Mouse (Mus musculus) left cerebral cortex, postnatal 10 days (tissue): ENCODE results near the gene Snap47. TPM values are rescaled to one million over a fixed set of nuclear protein-coding genes. Genes with fewer than 3 reads are reported as not detected.

Experiments used
- DNase-seq, 2 experiments: peaks; one replicate each; pipeline ENCODE4 v3.0.0; 2021 to 2022; ENCODE audit warnings: low spot score in 2 of 2, mixed read lengths in 1 of 2; ENCODE audit errors: extremely low spot score in 1 of 2
- intact Hi-C: fragments of 180-260 bp; cut with DNase I; formaldehyde crosslinking; loops from one replicate; pipeline ENCODE4 v1.15.1; 2025
- total RNA-seq, 2 experiments: library from RNA; stranded (reverse); gene quantifications; 2 replicates each; pipeline ENCODE4 v1.2.3; 2021

Snap47 gene
- 100 to 1,000 TPM; 366 to 371 TPM for total RNA-seq

DNA sequence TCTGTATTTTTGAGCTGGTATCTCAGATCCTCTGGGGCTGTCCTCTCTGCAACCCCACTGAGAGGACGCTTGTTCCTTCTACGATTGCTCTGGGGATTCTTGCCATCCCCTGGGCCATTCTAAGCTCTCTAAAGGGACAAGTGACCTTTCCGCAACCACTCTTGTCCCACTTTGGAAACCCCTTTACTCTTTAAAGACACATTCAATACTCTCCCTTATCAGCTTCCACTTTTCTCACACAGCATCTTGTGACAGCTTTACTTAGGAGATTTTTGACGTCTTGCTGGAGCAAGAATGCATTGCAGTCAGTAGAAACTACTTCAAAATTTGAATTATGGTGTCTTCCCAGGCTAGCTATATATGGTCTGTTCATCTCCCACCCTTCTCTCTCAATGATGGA, at the start of gene Snap47:
Snap47 (minus strand) TSS at position 101 of the 400 bp plus-strand sequence.
- no peak for DNase-seq
- intact Hi-C loops: no loop called here

DNA sequence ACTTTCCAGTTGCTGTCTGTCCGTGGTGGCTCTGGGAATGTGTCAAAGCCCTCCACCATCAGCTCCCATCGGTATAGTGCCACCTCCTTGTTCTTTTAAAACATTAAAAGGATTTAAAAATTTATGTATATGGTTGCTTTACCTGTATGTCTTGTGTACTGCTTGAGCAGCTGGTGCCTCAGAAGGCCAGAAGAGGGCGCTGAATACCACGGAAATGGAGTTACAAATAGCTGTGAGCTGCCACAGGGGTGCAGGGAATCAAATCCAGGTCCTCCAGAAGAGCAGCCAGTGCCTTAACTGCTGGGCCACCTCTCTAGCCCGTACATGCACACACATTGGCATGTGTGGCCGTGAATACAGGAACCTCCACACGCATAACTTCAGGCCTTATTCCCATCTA, 46.8 kb upstream of the Snap47 start:
- intact Hi-C loops: no loop called here
- DNase-seq: no peak

DNA sequence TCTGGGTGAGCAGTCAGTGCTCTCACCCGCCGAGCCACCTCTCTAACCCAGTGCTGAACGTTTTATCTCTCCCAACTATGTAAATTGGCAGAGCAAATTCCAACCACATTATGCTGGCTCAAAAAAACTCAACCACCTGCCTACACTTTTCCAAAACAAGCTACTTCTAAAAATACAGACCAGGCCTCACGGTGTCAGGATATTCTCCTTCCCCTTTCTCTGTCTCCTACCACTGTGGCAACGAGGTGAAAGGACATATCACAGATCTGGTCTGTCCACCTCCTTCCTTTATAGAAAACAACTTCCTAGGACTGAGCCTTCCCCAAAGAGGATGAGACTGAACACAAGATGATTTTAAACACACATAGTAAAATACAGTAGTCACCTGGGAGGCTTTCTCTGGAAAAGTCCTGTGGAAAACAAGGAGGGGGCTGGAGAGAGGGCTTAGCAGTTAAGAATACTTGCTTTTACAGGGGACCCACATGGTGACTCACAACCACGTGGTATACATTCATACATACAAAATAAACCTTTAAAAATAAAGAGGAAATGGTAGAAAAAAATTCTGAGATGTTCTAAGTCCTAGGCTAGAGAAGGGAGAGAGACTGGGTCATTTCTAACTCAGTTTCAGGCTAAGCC, 45.8 kb upstream of the Snap47 start:
- no peak for DNase-seq
- intact Hi-C loops: no loop called here

DNA sequence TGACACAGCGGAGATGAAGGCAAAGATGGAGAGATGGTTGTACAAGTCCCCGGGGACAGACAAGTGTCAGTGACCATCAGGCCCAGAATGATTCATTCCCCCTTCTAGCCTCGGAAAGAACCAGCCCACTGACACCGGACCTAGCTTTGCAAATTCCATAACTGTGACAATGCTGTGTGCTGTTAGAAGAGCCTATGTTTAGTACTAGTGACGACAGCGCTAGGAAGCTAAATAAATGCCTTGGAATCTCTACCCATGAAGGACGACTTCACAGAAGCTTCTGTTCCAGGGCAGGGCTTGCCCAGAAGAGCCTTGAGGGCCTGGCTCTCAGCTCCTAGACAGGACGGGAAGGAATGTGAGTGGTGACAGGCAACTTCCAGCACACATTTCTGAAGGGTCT, 35.2 kb upstream of the Snap47 start:
- no peak for DNase-seq
- intact Hi-C loops: loop anchor here (10.0 kb wide), 1 partner anchor 261 kb away; the partner anchor contains the start of gene Arf1

DNA sequence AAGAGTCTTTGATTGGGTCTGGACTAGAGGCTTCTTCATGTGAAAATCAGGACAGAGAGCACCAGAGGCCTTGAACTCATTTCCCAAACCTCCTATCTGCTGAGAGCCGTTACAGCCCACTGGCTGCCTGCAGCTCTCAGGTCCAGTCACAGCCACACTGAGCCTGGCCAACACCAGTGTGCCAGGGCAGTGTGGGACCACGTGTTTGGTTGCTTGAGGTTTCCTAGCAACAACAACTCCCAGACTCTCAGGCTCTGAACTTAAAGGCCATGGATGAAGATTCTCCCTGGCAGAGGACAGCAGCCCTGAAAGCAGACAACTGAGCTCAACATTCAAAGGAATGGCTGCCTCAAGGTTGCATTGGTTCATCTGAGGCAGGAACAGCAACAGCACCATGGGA, 34.7 kb upstream of the Snap47 start:
- DNase-seq: no peak
- intact Hi-C loops: loop anchor here (10.0 kb wide), 1 partner anchor 261 kb away; the partner anchor contains the start of gene Arf1

DNA sequence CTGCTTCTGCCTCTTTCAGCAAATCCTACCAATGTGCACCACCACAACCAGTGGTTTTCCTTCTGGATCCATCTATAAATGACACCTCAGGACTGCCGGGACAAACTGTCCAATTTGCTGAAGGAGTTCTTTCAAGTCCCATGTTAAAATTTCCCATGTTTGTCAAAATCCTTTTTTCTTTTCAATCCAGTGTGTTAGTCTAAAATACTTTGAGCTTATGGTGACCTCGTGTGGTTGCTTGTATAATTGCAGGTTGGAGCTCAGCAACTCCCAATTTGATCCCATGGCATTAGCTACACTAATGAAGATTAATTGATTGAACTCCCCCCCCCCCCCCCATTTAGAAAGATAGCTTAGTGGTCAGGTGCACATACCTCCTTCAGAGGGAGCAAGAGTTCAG, 32.2 kb upstream of the Snap47 start:
- no peak for DNase-seq
- intact Hi-C loops: loop anchor here (2.0 to 10.0 kb wide), 2 partner anchors 176 to 258 kb away; partner anchors contain the start of genes Arf1 and Wnt9a

DNA sequence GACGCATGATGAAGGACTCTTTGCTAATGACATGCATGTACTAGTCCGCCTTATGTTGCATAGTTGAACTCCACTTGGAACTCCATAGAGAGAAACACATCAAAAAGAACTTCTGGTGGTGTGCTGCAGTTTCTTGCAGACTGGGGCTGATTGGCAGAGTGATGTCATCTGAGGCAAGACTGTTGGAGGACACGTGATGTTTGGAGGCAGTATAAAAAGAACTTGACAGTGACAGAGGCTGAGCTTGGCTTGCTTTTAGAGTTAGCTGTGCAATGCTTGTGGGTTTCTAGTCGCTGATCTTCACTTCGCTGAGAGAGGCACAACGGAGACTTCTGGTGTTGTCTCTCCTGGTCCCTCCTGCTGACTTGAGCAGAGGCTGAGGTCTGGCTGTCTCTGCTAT, 26.3 kb upstream of the Snap47 start:
- intact Hi-C loops: no loop called here
- no peak for DNase-seq

DNA sequence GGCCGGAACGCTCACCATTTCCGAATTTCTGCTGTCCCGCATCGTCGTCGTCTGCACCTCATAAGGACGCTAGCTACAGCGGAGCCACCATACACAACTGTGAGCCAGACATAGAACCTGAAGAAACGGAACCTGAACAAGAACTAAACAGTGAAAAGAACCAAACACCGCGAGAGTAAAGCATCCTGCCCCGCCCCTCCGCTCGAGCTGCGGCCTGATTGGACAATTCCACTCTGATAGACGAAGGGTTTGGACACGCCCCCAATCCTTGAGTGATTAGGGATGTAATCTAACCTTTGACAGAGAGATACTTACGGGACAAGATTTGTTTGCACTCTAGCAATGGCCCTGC, 21.3 kb upstream of the Snap47 start, which contains the start of gene Zfp867:
Zfp867 (minus strand) TSS at position 149 of the 352 bp plus-strand sequence.
- intact Hi-C loops: no loop called here
- DNase-seq: peak; percentile 91 to 94

DNA sequence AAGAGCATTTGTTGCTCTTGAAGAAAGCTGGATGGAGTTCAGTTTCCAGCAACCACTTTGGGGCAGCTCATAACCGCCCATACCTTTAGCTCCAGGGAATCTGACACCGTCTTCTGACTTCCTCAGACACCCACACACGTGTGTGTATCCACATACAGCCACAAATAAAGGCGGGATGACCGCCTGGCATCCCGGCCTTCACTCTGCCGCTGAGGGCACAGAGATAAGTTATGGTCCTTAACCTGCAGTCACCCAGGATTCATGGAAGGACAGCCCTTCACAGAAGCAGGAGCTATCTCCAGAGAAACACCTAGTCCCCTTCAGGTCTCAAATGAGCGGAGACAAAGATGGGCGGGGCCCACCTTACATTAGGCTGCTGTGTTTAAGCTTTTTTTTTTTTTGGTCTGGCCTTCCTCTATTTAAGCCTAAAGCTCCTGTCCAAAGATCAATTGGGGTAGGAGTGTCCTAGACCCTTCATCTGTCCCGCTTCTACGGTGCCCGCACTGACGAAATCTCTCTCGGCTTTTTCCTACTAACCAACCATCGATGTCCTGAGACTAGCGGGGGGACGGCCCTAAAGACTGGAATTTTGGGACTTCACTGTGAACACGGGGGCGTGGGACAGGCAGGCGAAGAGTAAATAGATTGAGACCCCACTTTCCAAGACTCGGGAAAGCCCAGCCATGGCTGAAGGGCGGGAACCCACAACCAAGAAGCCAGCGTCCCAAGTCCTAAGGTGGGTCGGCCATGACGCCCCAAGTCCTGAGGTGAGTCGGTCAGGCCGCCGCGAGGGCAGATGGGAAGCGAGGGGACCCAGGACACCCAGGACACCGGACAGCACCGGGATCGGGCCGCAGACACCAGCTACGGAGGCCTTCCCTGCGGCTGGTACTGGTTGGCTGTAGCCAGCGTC, 20.7 kb upstream of the Snap47 start:
- DNase-seq: peak in 1 of 2 experiments; percentile 40
- intact Hi-C loops: no loop called here

DNA sequence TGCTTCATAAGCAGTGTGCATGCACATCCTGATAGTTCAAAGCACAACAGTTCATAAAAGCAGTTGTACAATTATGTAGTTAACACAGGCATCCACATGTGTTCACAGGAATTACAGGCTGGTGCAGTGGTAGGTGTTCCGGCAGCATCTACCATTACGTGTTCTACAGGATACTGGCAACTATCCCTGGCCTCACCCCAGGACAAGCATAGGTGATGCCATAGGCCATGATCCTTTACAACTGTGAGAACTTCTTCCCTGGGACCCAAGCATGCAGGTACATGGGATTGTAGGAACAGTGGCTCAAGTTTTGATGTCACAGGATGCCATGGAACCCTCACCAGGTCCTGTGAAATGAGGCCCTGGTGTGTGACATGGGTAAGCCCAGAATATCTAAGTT, 9.5 kb upstream of the Snap47 start:
- no peak for DNase-seq
- intact Hi-C loops: no loop called here

DNA sequence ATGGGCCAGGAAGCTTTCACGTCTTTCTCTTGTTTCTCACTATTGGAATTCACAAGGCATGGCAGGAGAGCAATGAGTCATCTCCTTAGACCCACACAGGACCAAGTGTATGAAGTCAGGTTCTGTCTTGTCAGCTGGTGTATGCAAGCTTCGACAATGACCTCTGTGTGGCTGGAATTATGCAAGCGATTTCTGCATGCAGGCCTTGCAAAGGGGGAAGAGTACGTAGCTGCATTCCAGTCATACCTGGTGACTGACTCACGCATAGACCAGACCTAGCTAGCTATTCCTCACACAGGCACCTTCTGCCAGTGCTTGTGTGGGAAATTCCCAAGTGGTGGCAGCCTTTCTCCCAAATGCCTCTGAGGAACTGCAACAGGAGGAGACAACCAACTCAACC, 8.0 kb upstream of the Snap47 start:
- no peak for DNase-seq
- intact Hi-C loops: no loop called here

DNA sequence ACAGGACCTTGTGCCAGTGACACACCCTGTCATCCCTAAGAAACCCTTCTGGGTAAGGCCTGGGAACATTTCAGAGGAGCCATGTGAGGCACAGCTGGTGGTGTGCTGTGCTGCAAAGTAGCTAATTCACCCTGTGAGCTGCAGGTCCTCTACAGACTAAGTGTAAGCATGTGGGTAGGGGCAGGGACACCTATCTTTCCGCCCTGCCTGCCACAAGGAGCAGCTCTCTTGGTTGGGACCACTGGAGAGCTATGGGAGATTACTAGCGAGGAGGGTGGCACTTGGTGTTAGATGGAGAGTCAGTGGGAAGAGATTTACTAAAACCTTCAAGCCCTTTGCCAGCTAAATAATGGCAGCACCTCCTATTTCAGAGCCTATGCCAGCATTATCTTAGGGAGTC, 5.9 kb upstream of the Snap47 start:
- no peak for DNase-seq
- intact Hi-C loops: no loop called here

DNA sequence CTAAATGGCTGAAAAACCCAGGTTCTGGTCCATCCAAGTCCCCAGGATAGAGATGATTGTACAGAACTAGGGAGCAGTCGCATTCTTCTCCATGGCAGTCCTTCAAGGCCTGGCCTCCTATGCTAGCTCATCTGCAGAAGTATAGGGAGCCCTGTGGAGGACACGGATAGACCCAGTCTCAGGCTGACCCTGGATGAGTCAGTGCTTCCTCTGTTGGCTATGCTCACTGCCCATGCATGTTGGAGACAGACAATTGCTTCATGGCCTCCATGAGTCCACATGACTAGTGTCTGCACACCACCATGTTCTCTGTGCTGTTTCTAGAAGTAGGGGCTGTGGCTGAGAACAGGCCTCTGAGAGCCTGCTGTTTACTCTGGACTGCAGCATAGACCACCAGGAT, 5.4 kb upstream of the Snap47 start:
- intact Hi-C loops: no loop called here
- DNase-seq: no peak

DNA sequence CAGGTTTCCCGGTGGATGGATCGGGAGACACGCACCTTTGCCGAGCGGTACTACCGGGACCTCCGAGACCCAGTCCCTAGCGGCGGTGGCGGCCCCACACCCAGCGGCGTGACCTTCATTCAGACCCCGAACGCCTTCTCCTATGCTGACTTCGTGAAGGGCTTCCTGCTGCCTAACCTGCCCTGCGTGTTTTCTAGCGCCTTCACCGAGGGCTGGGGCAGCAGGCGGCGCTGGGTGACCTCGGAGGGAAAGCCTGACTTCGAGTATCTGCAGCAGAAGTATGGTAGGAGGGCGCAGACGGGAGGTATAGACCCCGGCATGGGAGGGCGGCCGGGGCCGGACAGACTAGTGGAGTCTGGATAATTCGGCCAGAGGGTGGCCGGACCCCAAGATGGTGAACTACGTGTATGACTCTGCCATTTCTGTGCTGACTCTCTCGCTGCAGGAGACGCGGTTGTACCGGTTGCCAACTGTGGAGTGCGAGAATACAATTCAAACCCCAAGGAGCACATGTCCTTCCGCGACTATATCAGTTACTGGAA, 685 bp downstream of the Snap47 start:
- peak in 1 of 2 experiments; percentile 49 for DNase-seq
- intact Hi-C loops: no loop called here

DNA sequence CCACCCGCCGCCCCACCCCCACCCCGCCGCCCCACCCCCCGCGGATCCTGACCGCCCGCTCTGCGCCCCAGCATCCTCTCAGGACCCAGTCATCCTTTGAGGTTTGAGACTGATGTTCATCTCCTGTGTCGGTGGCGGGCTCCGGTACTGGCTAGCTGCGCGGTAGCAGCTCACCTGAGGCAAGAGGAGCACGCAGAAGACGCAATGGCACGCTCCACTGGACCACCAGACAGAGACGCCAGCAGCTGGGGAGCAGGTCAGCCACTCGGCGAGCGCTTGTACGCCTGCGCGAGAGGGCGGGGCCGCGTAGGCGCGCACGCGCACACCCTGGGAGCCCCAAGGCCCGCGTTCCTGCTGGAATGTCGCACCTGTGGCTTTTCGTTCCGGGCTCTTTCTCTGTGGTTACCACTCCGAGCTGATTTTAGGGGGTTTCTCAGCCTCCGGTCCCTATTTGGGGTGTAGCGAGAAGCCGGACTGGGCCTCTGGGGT, 1.2 kb downstream of the Snap47 start, which contains the start of gene Jmjd4:
Jmjd4 (plus strand) TSS at position 305 of the 489 bp plus-strand sequence.
- intact Hi-C loops: no loop called here
- peak; percentile 91 to 95 for DNase-seq

DNA sequence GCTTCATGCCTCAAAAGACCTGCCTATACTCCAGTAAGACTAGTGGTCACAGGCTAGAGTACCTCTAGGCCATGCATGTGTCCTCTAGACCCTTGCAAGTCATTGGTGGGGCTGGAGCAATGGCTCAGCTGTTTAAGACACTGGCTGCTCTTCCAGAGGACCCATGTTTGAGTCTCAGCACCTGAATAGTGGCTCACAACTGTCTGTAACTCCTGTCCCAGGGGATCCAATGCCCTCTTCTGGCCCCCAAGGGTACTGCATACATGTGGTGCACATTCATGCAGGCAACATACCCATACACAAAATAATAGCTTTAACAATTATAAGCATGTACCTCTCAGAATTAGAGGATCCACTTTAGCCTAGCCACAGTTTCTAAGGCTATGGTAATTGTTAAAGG, 7.9 kb downstream of the Snap47 start:
- intact Hi-C loops: no loop called here
- no peak for DNase-seq

DNA sequence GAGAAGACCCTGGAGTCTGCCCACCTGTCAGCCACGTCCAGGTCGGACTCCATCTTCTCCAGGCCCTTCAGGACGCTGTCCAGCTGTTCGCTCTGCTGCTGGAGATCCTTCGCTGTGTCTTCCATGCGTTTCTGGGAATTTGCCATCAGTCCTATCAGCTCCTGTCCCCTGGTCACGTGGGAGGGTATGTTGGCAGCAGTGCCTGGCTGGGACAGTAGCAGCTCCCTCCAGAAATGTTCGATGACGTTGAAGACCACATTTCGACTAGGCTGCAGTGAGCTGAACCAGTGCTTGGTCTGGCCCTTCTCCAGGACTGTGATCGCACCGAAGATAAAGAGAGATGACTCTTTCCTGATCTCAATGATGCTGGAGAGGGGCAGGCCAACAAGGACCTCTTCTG, 13.0 kb downstream of the Snap47 start:
- intact Hi-C loops: no loop called here
- DNase-seq: no peak

DNA sequence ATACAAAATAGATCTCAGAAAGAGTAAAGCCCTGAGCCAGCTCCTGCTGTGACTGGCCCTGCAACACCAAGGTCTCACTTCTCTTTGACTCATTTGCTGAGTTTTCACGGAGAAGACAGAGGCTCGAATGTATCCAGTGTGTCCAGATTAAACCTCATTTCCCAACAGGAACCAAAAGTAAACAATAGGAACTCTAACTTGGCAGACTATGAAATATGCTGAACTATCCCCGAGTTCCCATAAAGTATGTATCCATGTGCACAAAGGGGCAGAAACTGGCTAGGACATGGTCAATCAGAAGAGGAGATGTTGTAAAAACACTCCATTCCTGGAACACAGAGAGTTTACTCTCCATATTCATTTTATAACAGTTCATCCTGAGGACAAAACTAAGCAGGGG, 18.7 kb downstream of the Snap47 start:
- no peak for DNase-seq
- intact Hi-C loops: no loop called here

DNA sequence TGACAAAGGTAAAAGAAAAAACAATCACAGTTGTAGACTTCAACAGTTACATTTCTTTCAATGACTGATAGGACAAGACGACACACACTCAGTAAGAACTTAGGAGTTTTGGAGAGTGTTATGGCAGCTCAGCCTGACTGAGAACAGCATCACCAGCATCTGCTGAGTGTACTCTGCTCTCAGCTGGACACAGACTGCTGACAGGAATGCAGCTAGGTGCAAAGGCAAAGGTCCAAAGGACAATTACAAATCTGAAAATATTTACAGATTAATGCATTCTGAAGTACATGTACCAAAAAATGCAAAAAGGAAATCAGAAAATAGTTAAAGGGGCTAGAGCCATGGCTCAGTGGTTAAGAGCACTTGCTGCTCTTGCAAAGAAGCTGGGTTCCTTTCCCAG, 21.0 kb downstream of the Snap47 start:
- intact Hi-C loops: loop anchor here (10.0 kb wide), 1 partner anchor 125 kb away; the partner anchor contains the start of gene Wnt9a
- no peak for DNase-seq
